Mouse (Mus musculus) frontal cortex, postnatal 25 days (tissue): ENCODE measurements around the gene Szt2.

Experiments
- DNase-seq, 2 experiments: peaks; one replicate each; pipeline ENCODE4 v3.0.0; 2022; ENCODE audit warnings: low spot score in 2 of 2

Gene Szt2

DNA sequence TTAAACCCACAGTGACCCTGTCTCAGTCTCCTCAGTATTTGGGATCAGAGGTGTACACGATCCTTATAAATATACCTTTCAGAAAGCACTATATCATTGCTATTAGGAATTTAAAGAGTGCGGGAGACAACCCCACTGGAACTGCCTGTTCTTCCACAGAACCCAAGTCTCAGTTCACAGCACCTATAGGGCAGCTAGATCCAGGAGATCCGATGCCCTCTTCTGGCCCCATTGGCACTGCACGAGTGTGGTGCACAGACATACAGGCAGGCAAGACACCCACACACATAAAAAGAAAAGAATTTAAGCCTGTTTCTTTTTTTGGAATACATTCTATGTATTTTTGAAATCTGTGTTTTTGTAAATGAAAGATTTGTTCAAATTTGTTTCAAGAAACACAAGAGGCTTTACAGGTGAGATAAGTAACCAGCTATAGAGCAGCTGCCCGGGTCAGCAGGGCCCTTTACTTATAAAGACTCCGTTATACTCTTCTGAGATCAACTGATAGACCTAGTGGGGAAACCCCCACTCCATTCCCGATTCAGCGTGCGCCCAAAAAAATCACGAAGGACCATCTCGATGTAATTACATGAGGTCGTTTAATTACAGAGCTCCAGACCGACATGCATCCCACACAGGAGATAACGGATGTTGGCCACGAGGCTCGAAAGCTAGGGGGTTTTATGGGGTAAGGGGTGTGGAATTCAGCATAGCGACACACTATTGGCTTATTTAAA is 50.7 kb downstream of the Szt2 start:
- no peak for DNase-seq

DNA sequence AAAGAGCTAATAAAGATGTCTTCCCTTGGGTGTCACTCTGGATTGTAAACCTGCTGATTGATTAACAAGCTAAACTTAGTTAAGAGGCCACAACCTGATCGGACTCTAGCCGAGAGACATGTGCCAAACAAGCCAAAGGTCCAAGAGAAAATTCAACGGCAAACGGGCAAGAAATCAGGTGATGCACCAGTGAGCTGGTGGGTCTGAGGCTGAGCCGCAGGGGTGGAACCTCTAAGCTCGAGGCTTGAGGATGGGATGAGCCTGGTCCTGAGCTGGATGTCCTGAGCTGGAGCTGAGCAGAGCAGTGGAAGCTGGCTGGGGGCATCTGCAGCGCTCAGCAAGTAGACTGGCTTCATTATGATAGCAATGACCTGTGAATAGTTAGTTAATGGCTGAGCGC is 51.6 kb downstream of the Szt2 start:
- no peak for DNase-seq

DNA sequence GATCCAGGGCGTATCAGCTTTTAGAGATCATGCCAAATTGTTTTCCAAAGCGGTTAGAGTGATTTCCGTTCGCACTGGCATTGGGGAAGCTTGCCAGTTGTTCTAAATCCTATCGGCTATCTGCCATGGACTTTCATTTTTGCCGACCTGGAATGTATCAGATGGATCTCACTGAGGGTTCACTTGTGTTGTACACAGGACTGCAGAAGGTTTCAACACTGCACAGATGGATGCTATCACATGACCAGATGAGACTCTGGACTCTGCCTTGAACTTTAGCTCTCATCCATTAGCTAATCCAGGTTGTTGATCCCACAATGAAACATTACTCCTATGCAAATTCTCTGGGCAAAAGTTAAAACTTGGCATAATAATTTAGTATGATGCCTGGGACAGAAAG is 52.3 kb downstream of the Szt2 start:
- no peak for DNase-seq

DNA sequence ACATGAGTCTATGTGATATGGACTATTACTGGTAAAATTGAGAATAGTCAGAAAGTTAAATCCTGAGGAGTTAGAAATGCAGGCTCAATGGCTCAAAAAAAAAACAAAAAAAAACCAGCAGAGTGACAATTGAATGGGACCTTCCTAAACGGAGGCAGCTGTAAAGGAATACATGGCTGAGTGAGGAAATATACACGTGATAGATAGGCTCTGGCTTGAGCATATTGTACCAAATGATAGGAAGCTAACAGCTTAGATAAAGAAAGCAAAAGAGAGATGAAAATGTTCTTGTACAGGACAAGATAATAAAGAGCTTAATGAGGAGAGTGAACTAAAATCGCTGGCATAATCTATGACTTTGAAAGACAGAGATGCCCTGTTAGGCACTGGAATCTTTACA is 54.8 kb downstream of the Szt2 start:
- DNase-seq = no peak

DNA sequence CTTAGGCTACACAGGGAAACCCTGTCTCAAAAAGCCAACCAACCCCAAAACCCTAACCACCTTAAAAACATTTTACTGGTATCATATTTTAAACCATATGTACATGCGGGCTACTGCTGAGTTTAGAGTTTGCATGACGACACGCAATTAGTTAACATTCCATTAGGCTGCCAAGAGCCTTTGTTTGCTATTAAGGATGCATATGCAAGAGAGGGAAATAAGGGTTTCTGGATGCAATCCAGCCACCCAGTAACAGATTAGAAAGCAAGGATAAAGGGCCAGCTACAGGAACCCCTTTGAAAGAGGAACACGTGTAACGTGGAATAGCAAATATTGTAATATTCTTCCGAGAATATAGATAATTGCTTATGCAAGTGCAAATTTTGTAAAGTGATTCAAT is 55.4 kb downstream of the Szt2 start:
- DNase-seq = no peak

DNA sequence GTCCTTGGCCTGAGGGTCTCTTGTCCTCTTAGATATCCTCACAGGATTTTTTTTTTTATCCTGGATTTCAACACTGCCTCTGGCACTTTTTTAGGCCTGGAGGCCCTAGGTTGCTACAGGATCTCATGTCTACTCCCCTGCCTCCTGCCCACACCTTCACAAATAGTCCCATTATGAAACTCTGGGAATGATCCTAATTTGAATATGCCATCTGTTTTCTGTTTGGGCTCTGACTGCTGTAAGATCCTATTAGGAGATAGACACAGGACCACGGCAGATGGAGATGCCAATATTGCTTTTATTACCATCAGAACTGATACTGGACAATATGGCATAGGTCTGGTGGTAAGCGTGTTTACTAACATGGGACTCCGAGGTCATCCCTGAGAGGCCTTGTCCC is 57.2 kb downstream of the Szt2 start:
- DNase-seq = no peak

DNA sequence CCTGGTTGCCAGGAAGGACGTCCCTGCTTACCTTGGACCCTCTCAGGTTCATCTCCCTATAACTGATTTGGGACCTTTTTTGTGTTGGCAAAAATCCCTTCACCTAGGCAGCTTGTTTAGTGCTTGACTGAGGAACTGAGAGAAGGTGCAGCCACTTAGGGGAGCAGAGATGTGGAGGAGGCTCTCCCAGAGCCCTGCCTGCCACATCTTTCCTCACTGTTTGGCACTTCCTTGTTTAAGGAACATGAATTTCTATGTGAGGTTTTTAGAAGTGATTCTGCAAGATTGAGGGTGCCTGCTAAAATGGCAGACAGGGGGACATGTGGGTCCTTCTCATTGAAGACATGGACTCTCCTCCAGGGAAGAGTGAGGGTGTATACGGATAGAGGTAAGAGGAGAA is 58.2 kb downstream of the Szt2 start:
- DNase-seq = no peak

DNA sequence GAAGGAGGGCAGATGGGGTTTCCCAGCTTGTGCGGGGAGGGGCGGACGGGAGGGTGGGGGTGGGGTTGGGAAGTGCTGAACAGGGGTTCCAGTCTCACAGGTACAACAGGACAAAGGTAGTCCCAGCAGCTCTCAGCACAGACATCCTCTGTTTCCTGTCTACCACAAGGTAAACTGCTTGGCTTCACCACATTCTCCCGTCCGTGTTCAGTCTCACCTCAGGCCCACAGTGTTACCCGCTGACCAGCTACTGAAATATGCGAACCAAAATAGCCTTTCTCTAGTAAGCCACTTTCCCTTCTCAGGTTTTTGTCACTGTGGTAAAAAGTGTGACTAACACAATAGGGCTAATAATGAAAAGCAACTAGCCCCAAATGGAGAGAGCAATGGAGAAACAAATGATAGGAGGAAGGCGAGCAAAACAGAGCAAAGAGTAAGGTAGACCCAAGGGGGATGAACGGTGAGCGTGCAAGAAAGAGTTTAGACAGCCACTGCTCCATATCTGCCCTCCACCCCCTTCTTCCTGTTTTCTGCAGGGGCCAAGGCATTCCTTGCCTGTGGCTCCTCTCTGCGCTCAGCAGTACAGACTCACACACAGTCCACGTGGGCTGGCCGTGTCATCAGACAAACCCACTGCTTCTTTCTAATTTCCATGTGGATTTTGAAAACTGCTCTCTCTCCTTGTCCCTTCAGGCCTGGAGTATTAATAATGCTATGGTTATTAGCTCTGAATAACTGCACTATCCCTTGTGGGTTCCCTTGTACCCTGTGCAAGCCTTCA is 61.4 kb downstream of the Szt2 start:
- no peak for DNase-seq

DNA sequence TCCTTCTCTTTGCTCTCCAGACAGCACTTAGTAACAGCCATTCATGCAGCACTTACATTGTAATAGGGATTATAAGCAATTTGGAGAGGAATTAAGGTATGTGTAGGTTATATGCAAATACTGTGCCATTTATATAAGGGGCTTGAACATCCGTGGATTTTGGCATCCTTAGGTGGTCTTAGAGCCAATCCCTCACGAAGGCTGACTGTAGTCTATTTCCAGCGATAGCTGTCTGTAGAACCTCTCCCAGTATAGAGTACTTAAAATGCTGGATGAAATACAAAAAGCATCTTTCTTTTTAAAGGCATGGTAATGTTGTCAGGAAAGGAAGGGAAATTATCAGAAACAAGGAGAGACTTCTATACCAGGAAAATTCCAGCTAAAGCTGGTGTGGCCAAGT is 67.6 kb downstream of the Szt2 start:
- DNase-seq = no peak

DNA sequence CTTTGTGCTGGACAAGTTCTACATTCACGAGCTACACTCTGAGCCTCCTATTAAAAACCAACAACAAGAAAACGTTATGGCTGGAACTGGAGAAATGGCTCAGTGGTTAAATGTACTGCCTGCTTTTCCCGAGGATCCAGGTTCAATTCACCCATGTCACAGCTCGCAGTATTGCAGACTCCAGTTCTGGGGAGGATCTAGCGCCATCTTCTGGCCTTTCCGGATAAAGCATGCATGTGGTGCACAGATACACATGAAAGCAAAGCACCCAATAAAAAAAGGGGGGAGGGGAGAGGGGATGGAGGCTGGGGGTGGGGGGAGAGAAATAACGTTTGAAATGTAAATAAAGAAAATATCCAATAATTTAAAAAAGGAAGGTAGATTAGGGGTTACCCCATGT is 72.4 kb downstream of the Szt2 start:
- DNase-seq = no peak

DNA sequence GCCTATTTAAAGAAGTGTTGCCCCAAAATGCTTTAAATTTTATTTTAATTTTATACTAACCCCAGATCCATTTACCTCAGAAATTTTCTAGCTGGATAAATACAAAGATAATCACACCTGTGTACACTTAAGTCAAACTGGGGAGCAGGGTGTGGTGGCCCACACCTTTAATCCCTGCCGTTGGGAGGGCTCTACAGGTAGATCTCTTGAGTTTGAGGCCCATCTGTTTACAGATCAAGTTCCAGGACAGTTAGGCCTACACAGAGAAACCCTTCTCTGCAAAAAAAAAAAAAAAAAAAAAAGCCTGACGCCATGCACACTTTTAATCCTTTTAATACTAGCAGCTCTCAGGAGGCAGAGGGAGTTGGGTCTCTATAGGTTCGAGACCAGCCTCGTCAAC is 73.1 kb downstream of the Szt2 start:
- no peak for DNase-seq

DNA sequence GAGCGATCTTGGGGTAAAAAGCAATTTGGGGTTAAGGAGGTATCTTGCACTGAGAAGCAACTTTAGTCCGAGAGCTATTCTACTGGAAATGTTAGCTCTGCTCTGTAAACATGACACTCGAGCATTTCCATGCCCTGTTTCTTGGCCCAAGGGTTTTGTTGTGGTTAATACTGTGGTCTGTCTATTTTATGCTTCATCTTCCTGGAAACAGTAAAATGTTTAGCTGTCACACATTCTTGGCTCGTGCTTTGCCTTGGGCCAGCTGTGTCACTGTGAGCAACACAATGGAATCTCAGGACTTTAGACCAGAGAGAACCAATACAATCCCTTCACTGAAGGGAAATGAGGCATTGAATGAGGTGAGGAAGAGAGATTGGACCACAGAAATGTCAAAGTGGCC is 77.3 kb downstream of the Szt2 start:
- DNase-seq = no peak

DNA sequence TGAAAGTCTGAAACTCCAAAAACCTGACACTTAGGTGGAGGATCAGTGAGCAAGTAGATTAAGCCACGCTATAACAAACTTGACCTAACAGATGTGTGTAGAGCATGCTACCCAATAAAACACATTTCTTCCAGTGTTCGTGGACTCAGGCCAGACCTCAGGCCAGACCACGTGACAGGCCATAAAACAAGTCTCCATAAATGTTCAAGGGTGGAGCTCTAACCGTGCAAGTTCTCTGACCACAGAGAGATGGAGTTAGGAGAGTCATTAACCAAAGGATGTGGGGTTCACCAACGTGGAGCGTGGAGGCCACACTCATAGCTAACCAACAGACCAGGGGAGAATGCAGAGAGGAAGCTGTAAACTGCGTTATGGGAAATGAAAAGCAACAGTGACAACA is 82.6 kb downstream of the Szt2 start:
- DNase-seq = no peak

DNA sequence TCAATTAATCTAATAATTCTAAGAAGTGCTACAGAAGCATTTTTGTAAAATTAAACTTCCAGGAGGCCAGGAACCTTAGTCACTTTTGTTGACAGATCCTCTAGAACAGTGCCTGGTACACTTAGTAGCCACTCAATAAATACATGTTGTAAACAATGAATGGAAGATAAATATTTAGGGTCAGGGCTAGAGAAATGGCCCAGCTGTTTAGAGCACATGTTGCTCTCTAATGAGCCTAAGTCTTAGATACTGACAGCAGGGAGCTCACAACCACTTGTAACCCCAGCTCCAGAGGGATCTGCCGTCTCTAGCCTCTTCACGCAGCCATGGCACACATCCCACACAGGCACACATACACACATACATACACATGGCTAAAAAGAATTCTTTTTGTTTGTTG is 88.4 kb downstream of the Szt2 start:
- DNase-seq = no peak

DNA sequence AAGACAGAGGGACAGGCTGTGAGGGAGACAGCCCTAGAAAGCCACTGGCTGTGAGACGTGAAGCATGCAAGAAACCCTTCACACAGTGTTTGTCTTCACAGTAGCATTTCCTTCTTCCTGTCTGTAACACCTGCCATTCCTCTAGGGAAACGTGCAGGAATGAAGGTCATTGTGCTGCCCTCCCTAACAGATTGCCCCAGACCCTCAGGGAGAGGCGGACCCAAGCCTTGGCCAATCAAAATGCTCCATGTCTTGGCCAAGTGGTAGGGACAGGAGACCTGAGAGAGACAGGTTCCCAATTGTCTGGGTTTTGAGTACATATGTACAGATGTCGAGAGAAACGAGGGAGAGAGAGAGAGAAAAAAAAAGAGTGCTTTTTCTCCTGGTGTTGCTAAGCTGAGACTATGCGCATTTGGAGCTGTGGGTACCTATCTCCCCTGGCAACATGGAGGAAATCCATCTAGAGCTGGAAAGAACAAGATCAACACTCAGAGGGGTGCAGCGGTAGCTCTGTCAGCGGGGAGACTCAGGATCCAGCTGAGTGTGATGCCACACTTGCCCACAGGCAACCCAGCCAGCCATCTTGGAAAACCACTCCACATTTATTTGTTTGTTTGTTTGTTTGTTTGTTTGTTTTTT is 89.2 kb downstream of the Szt2 start:
- DNase-seq = no peak

DNA sequence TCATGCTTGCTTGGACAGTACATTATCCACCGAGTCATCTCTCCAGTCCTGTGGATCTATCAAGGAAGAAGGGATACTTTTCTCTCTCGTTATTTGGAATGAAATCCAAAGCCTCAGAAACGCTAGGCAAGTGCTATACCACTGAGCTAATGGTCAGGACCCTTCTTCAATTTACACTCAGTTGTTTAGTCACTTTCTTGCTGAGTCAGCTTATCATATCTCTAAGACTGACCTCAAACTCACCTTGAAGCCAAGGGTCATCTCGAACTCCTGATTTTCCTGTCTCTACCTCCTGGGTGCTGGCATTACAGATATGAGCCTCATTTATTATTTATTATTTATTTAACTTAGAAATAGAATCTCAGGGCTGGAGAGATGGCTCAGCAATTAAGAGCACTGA is 92.4 kb downstream of the Szt2 start:
- no peak for DNase-seq

DNA sequence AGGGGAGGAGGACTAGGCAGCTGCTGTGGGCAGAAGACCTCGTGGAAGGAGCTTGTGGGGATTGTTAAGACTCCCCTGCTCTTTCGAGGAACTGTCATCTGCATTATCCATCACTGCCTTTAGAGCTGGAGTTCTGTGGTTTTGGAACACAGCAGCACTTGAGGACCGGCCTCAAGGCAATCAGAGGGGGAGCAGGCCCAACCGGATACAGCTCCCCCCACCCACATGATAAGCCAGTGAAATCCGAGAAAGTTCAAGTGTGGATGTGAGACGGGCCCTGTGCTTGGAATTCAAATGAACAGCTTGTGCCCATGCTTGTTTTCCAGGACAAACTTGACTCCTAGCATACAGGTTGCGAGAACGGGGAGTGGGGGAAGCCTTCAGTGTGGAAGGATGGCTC is 93.8 kb downstream of the Szt2 start:
- DNase-seq = no peak
